Mouse (Mus musculus): ENCODE measurements around the gene Flt3.

DNA sequence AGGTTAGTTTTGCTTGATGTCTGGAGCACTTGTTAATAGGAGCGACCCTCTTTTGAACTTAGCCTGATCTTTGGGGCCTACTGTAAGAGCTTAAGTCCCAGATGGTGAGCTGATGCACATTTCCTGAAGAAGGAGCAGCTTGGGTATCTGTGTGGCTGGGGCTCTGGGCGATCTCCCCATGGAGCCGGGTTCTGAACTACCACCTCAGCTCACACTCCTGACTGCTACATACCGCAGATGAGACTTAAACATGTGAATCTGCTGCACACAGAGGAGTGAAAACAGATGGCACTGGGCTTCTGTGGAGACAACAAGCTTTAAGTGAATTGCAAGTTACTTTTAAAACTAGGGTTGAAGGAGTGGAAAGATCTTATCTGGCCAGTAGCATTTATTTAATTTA lies 45.0 kb upstream of the Flt3 start:
- TF ChIP-seq POLR2A (IDR thresholded peaks at IDR 0.05; ENCODE audit: low read depth, low read length) (no peak), CTCF (IDR thresholded peaks at IDR 0.05; ENCODE audit: extremely low read depth, insufficient read length, insufficient replicate concordance, low read depth, low read length) (no peak)
